ENCODE assay signal across 9 mouse cellular contexts in the genomic region with DNA sequence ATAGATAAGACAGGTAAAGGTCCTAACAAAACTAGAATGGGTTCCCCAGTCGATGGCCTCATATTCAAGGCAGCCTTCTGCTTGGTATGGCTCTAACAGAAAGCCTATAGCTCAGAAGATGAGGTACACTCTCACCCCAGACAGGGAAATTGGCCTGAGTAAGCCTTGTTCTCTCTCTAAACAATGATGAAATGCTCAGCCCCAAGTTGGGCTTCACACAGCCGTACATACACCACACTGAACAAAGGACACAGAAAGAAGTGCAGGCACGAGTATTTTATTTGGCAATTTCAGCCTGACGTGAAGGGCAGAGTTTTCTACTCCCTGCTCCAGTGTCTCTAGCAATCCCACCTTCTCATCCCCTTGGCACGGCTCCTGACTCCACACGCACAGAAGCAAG. TPM values are rescaled to one million over a fixed set of nuclear protein-coding genes. Genes with fewer than 3 reads are reported as not detected.
"Had no signal": no experiment of that assay in that cellular context is flagged by ENCODE, and none has a peak within 500 bp of the region (broad histone marks: within the 10 kb centered on the region; RNA-seq: fewer than 3 reads in every experiment).

No protein-coding gene starts in this region.

- H3K4me3 ChIP-seq: midbrain, embryonic 13.5 days had no signal

- H3K36me3 ChIP-seq: midbrain, embryonic 13.5 days had no signal

- H3K27ac ChIP-seq: kidney, postnatal 0 days; midbrain, embryonic 13.5 days had no signal

- H3K9ac ChIP-seq: midbrain, embryonic 13.5 days had no signal

- ATAC-seq: midbrain, embryonic 13.5 days had no signal

- H3K4me2 ChIP-seq: midbrain, embryonic 13.5 days had no signal

- DNase-seq: left cerebral cortex, postnatal 4 days; lung, adult 2 months; right cerebral cortex, postnatal 4 days; spleen, adult 18-20 months; thymus, adult 18-20 months; thymus, postnatal 14 days had no signal

- H3K4me1 ChIP-seq: midbrain, embryonic 13.5 days had no signal

- H3K27me3 ChIP-seq: midbrain, embryonic 13.5 days had no signal

RNA-seq across cellular contexts. Expression of a gene that starts 0.5 kb away (rescaled TPM):
- polyA plus RNA-seq: midbrain, embryonic 13.5 days; neural tube, embryonic 14.5 days had no signal
